Mouse (Mus musculus) layer of hippocampus, adult 8-10 months (tissue): Measurements from ENCODE around the gene Olfr609. TPM values are rescaled to one million over a fixed set of nuclear protein-coding genes. Genes with fewer than 3 reads are reported as not detected.
"Not testable (repeated sequence)": the region's sequence is repeated elsewhere in the genome, so short reads cannot be mapped to it uniquely, and the experiment has no call there.

ENCODE experiments used
- DNase-seq, 2 experiments: peaks; one replicate each; pipeline ENCODE4 v3.0.0; 2022; ENCODE audit warnings: low spot score in 2 of 2
- total RNA-seq, 4 experiments: library from RNA; stranded (reverse); gene quantifications; 2 replicates each; pipeline ENCODE4 v1.2.4; 2022

Olfr609 gene
- total RNA-seq: not detected

- DNase-seq: no peak
These were observed at the start of gene Olfr609 for GRCm38 (mm10) chr7:103497962-103498361. Olfr609 (minus strand) TSS chr7:103498062.

GRCm38 (mm10) chr7:103542617-103543016 lies 44.8 kb upstream of the Olfr609 start, which contains the start of gene Olfr612:
Olfr612 (minus strand) TSS chr7:103542717.
- DNase-seq: not testable (repeated sequence)

DNA sequence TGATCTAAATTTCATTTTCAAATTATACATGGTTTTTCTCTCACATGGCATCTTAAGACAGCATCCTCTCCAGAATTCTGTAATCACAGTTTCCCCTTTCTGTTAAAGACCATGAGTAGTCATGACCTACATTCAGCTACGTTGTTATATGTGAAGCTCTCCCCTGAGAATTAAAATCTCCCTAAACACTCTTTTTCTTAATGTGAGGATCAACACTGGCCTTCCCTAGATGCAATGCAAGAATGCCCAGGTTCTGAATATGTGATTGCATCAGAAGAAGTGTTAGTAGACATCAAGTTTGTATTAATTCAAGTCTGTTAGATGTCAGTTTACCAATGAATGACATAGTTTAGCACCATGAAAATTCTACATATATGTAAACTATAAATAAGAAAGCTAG lies 22.9 kb upstream of the Olfr609 start, which contains the start of gene Olfr611:
Gene Olfr611 (minus strand): TSS at position 101 of the 400 bp plus-strand sequence.
- not testable (repeated sequence) for DNase-seq

- DNase-seq: no peak
These were observed 14.2 kb upstream of the Olfr609 start, which contains the start of gene Olfr610 for GRCm38 (mm10) chr7:103512022-103512421. Olfr610 (minus strand) TSS chr7:103512122.

DNA sequence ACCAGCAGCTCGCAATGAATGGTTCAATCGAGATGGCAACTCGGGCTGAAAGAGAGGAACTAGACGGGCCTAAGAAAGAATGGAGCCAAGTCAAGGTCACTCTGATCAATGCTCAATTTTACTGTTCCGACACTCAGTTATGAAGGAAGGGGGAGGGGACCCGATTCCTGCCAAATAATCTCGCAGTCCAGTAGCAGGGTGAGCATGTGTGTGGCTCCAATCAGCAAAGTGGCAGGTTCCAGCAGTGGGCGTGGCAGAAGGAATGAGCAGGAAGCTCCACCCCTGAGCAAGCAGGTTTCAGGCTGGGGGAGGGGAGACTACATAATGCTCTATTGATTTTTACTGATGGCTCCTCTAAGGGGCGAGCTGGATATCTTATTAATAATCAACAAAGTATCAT lies 20.8 kb downstream of the Olfr609 start:
- not testable (repeated sequence) for DNase-seq

- DNase-seq: no peak
These were observed 28.3 kb downstream of the Olfr609 start, which contains the start of gene Olfr608 for GRCm38 (mm10) chr7:103469577-103469976. Olfr608 (plus strand) TSS chr7:103469877.

GRCm38 (mm10) chr7:103460590-103460989 lies 37.3 kb downstream of the Olfr609 start:
- DNase-seq: no peak

GRCm38 (mm10) chr7:103448746-103449145 lies 49.1 kb downstream of the Olfr609 start, which contains the start of gene Olfr606:
Olfr606 (plus strand) TSS chr7:103449046.
- DNase-seq: no peak

GRCm38 (mm10) chr7:103445339-103445738 lies 52.5 kb downstream of the Olfr609 start, which contains the start of gene Olfr605:
Olfr605 (minus strand) TSS chr7:103445439.
- no peak for DNase-seq

Other genes starting within 250 kb of the Olfr609 start
- not detected for gene Usp17ld, start 245.6 kb downstream of the Olfr609 start, total RNA-seq
- not detected for gene Olfr596, start 192.4 kb downstream of the Olfr609 start, total RNA-seq
- not detected for gene Olfr597, start 181.7 kb downstream of the Olfr609 start, total RNA-seq
- not detected for gene Olfr598, start 174.5 kb downstream of the Olfr609 start, total RNA-seq
- gene Olfr599, start 162.1 kb downstream of the Olfr609 start, total RNA-seq: not detected
- gene Olfr600, start 148.4 kb downstream of the Olfr609 start, total RNA-seq: not detected
- not detected for gene Olfr601, start 135.4 kb downstream of the Olfr609 start, total RNA-seq
- not detected for gene Olfr603, start 111.9 kb downstream of the Olfr609 start, total RNA-seq
- gene Usp17lc, start 83.0 kb downstream of the Olfr609 start, total RNA-seq: not detected
- not detected for gene Olfr605, start 52.6 kb downstream of the Olfr609 start, total RNA-seq
- gene Olfr606, start 49.0 kb downstream of the Olfr609 start, total RNA-seq: not detected
- not detected for gene Olfr607, start 33.9 kb downstream of the Olfr609 start, total RNA-seq
- not detected for gene Olfr608, start 28.2 kb downstream of the Olfr609 start, total RNA-seq
- gene Olfr610, start 14.1 kb upstream of the Olfr609 start, total RNA-seq: not detected
- not detected for gene Olfr611, start 22.8 kb upstream of the Olfr609 start, total RNA-seq
- gene Olfr612, start 44.7 kb upstream of the Olfr609 start, total RNA-seq: not detected
- gene Olfr613, start 50.0 kb upstream of the Olfr609 start, total RNA-seq: not detected
- not detected for gene Olfr615, start 58.0 kb upstream of the Olfr609 start, total RNA-seq
- not detected for gene Olfr616, start 71.1 kb upstream of the Olfr609 start, total RNA-seq
- not detected for gene Olfr617, start 75.0 kb upstream of the Olfr609 start, total RNA-seq
- gene Olfr618, start 92.0 kb upstream of the Olfr609 start, total RNA-seq: not detected
- not detected for gene Olfr619, start 102.5 kb upstream of the Olfr609 start, total RNA-seq
- not detected for gene Olfr620, start 114.5 kb upstream of the Olfr609 start, total RNA-seq
- gene Olfr622, start 144.6 kb upstream of the Olfr609 start, total RNA-seq: not detected
- gene Olfr623, start 165.6 kb upstream of the Olfr609 start, total RNA-seq: not detected
- gene Olfr624, start 173.1 kb upstream of the Olfr609 start, total RNA-seq: under 1 TPM in 1 of 4 experiments, not detected in 3; 0.06 TPM
- gene Olfr625-ps1, start 184.7 kb upstream of the Olfr609 start, total RNA-seq: not detected
- not detected for gene Olfr243, start 216.6 kb upstream of the Olfr609 start, total RNA-seq
- gene Olfr628, start 232.3 kb upstream of the Olfr609 start, total RNA-seq: not detected
- not detected for gene Olfr629, start 246.9 kb upstream of the Olfr609 start, total RNA-seq